Mouse (Mus musculus): ENCODE results near the gene Gria2. TPM values are rescaled to one million over a fixed set of nuclear protein-coding genes. Genes with fewer than 3 reads are reported as not detected.

Gria2 gene
- total RNA-seq, 2 experiments from 2014 or later, result 535 to 547 TPM

DNA sequence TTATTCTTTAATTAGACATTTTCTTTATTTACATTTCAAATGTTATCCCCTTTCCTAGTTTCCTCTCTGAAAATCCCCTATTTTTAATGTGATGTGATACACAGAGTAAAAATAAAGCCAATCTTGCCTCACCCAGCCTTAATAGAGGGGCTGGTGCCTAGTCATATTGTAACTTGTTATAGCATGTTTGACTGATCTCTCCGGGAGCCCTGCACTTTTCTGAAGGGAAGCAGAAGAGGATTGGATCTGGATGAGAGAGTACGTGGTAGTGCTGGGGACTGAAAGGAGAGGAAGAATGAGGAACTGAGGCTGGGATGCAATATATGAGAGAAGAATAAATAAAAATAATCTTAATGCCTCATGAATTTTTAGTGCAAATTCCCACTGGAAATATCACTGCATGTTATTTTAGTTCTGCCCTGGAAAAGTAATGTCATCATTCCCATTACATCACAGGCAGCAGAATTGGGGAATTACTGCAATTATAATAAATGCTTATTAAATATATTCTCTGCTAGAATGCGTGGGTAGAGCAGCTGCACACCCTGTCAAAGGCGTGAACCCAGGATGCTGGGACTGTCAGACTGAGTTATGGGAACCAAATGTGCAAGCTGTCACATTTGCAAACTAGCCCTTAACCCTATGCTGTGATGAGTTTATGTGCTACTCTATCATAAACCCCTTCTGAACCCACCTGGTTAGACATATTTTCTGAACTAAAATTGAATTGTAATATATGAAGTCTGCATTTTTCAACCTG lies 28.4 kb downstream of the Gria2 start:
- H3K27ac ChIP-seq, result no peak overlapping the region
- H3K4me3 ChIP-seq, result no peak overlapping the region
- DNase-seq (ENCODE audit: extremely low spot score in 1 of 2, low spot score in 2 of 2), result no peak
- intact Hi-C loops (cut with DNase I), result no loop called here
- no peak for TF ChIP-seq CTCF (IDR thresholded peaks at IDR 0.05)

- no peak for DNase-seq (ENCODE audit: extremely low spot score in 1 of 2, low spot score in 2 of 2)
- intact Hi-C loops (cut with DNase I), result no loop called here
- H3K4me3 ChIP-seq, result no peak overlapping the region
- H3K27ac ChIP-seq, result no peak overlapping the region
- TF ChIP-seq CTCF (IDR thresholded peaks at IDR 0.05), result no peak
These were observed 29.4 kb downstream of the Gria2 start for GRCm38 (mm10) chr3:80773232-80773631.

- DNase-seq (ENCODE audit: extremely low spot score in 1 of 2, low spot score in 2 of 2), result no peak
- H3K27ac ChIP-seq, result no peak overlapping the region
- no peak overlapping the region for H3K4me3 ChIP-seq
- intact Hi-C loops (cut with DNase I), result no loop called here
- TF ChIP-seq CTCF (IDR thresholded peaks at IDR 0.05), result no peak
These were observed 33.0 kb downstream of the Gria2 start for GRCm38 (mm10) chr3:80769506-80770235.

GRCm38 (mm10) chr3:80758955-80759354 lies 43.7 kb downstream of the Gria2 start:
- Histone ChIP-seq H3K27ac (no peak overlapping the region), H3K4me3 (no peak overlapping the region)
- no peak for TF ChIP-seq CTCF (IDR thresholded peaks at IDR 0.05)
- DNase-seq (ENCODE audit: extremely low spot score in 1 of 2, low spot score in 2 of 2), result no peak
- intact Hi-C loops (cut with DNase I), result no loop called here

GRCm38 (mm10) chr3:80758363-80758762 lies 44.3 kb downstream of the Gria2 start:
- no peak for TF ChIP-seq CTCF (IDR thresholded peaks at IDR 0.05)
- H3K27ac ChIP-seq, result no peak overlapping the region
- DNase-seq (ENCODE audit: extremely low spot score in 1 of 2, low spot score in 2 of 2), result no peak

GRCm38 (mm10) chr3:80750786-80751185 lies 51.8 kb downstream of the Gria2 start:
- Histone ChIP-seq H3K4me3 (no peak overlapping the region), H3K27ac (no peak overlapping the region)
- no peak for DNase-seq (ENCODE audit: extremely low spot score in 1 of 2, low spot score in 2 of 2)
- intact Hi-C loops (cut with DNase I), result no loop called here
- no peak for TF ChIP-seq CTCF (IDR thresholded peaks at IDR 0.05)

More at GRCm38 (mm10) chr3:80758363-80758762, 44.3 kb downstream of the Gria2 start:
- intact Hi-C loops (cut with DNase I), result no loop called here
- H3K4me3 ChIP-seq, result no peak overlapping the region

DNA sequence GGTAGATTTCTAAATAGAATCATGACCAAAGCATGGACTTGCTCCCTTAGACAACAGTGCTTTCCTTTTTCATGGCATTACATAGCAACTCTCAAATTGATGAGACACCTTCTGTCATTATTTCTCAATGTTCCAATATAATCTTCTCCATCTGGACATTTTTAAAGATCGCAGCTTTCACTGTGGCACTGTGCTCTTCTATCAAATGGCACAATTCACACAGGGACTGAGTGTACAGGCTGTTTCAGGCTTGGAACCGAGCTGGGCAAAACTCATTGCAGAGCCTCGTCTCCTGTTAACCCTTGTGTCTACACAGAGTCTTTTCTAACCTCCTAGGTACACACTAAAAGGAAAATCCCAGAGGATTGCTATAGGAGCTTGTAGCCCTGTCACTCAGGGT lies 77.4 kb downstream of the Gria2 start:
- intact Hi-C loops (cut with DNase I), result loop anchor here (5.0 kb wide), 1 partner anchor 77 kb away; the partner anchor contains the start of gene Gria2
- no peak for TF ChIP-seq CTCF (IDR thresholded peaks at IDR 0.05)
- Histone ChIP-seq H3K4me3 (no peak overlapping the region), H3K27ac (peak overlapping the region; percentile 56)
- no peak for DNase-seq (ENCODE audit: extremely low spot score in 1 of 2, low spot score in 2 of 2)

GRCm38 (mm10) chr3:80713123-80713522 lies 89.5 kb downstream of the Gria2 start:
- no peak for TF ChIP-seq CTCF (IDR thresholded peaks at IDR 0.05)
- intact Hi-C loops (cut with DNase I), result no loop called here
- no peak for DNase-seq (ENCODE audit: extremely low spot score in 1 of 2, low spot score in 2 of 2)
- no peak overlapping the region for H3K4me3 ChIP-seq
- no peak overlapping the region; the same call in 1 of the 2 replicates for H3K27ac ChIP-seq

- no peak overlapping the region for H3K27ac ChIP-seq
- TF ChIP-seq CTCF (IDR thresholded peaks at IDR 0.05), result no peak
These were observed 93.6 kb downstream of the Gria2 start for GRCm38 (mm10) chr3:80708992-80709391.

DNA sequence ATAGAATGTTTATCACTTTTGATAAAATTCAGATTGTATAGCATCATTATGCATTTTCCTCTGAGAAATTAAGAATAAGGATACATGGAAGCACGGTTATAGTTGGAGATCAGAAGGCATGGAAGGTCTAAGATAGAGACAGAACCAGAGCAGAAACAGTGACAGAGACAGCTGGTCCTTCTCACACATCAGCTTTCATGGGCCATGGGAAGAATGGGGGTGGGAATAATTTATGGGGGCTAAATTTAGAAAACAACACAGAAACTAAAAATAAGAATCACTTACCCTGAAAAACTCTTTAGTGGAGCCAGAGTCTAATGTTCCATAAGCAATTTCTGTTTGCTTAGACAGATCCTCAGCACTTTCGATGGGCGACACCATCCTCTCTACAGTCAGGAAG lies 100.5 kb downstream of the Gria2 start:
- no peak for TF ChIP-seq CTCF (IDR thresholded peaks at IDR 0.05)
- intact Hi-C loops (cut with DNase I), result no loop called here
- Histone ChIP-seq H3K27ac (peak overlapping the region; percentile 32; the same call in 1 of the 2 replicates), H3K4me3 (no peak overlapping the region)
- no peak for DNase-seq (ENCODE audit: extremely low spot score in 1 of 2, low spot score in 2 of 2)

More at GRCm38 (mm10) chr3:80708992-80709391, 93.6 kb downstream of the Gria2 start:
- DNase-seq (ENCODE audit: extremely low spot score in 1 of 2, low spot score in 2 of 2), result no peak
- intact Hi-C loops (cut with DNase I), result no loop called here
- H3K4me3 ChIP-seq, result no peak overlapping the region

GRCm38 (mm10) chr3:80697523-80697922 lies 105.1 kb downstream of the Gria2 start:
- TF ChIP-seq CTCF (IDR thresholded peaks at IDR 0.05), result no peak
- no peak for DNase-seq (ENCODE audit: extremely low spot score in 1 of 2, low spot score in 2 of 2)
- Histone ChIP-seq H3K4me3 (no peak overlapping the region), H3K27ac (peak overlapping the region; percentile 58)
- intact Hi-C loops (cut with DNase I), result loop anchor here (5.0 to 10.0 kb wide), 4 partner anchors 155 to 1227 kb away; no protein-coding TSS in a partner anchor

DNA sequence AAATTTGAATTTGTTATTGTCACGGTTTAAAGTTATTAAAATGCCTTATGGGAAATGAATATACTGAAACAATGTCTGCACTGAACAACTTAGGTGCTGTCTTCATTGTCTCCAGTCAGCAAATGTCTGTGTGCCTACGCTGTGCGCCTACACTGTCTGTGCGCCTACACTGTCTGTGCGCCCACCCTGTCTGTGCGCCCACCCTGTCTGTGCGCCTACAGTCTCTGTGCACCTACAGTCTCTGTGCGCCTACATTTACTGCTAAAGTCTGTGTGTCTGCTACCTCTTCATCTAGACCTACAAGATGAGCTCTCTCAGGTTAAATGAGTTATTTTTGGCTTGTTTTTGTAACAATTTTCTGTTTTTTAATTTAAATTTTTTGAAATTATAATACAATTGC lies 107.7 kb downstream of the Gria2 start:
- H3K27ac ChIP-seq, result no peak overlapping the region
- TF ChIP-seq CTCF (IDR thresholded peaks at IDR 0.05), result no peak
- no peak overlapping the region for H3K4me3 ChIP-seq
- DNase-seq (ENCODE audit: extremely low spot score in 1 of 2, low spot score in 2 of 2), result no peak
- intact Hi-C loops (cut with DNase I), result loop anchor here (5.0 to 10.0 kb wide), 4 partner anchors 153 to 1230 kb away; no protein-coding TSS in a partner anchor

Measured in left cerebral cortex, adult 2 months (tissue).